Mouse (Mus musculus) liver, postnatal 0 days (tissue): ENCODE measurements around the gene Klc3. TPM values are rescaled to one million over a fixed set of nuclear protein-coding genes. Genes with fewer than 3 reads are reported as not detected.

Experiments used
- ATAC-seq: fragments of 200-750 bp; cut with Nextera tagmentation; 2 replicates; pipeline ENCODE4 v1.8.0; 2017; ENCODE audit warnings: mild to moderate bottlenecking, moderate library complexity
- DNase-seq: peaks from one replicate; pipeline ENCODE4 v3.0.0-alpha.2; 2016
- H3K27ac ChIP-seq: fragments of 300-500 bp; sonication (generic); 2 replicates; pipeline ENCODE4 v1.5.1; 2014; ENCODE audit warnings: antibody characterized with exemption, moderate library complexity, mild to moderate bottlenecking, low read depth
- H3K27me3 ChIP-seq: fragments of 300-500 bp; sonication (generic); 2 replicates; pipeline ENCODE4 v1.6.1; 2014; ENCODE audit warnings: low read length, control low read depth, mixed read lengths; ENCODE audit not compliant: insufficient read depth
- H3K36me3 ChIP-seq: fragments of 300-500 bp; sonication (generic); replicated peaks from 2 replicates; pipeline ENCODE4 v1.6.1; 2014; ENCODE audit warnings: mild to moderate bottlenecking, control low read depth, low read length, moderate library complexity, mixed read lengths; ENCODE audit not compliant: insufficient read depth
- H3K4me1 ChIP-seq: fragments of 300-500 bp; sonication (generic); 2 replicates; pipeline ENCODE4 v1.6.1; 2014; ENCODE audit warnings: antibody characterized with exemption, mild to moderate bottlenecking, control low read depth; ENCODE audit not compliant: insufficient read depth
- H3K4me2 ChIP-seq: fragments of 300-500 bp; sonication (generic); 2 replicates; pipeline ENCODE4 v1.6.1; 2014; ENCODE audit warnings: low read depth, mild to moderate bottlenecking, low read length, moderate library complexity, mixed read lengths
- H3K4me3 ChIP-seq: fragments of 300-500 bp; sonication (generic); 2 replicates; pipeline ENCODE4 v1.5.1; 2014; ENCODE audit warnings: low read depth, low read length
- H3K9ac ChIP-seq: fragments of 300-500 bp; sonication (generic); replicated peaks from 2 replicates; pipeline ENCODE4 v1.6.1; 2014; ENCODE audit warnings: mild to moderate bottlenecking, moderate library complexity
- H3K9me3 ChIP-seq: fragments of 300-500 bp; sonication (generic); 2 replicates; pipeline ENCODE4 v1.6.1; 2016; ENCODE audit warnings: mild to moderate bottlenecking, control low read depth, low read length, mixed read lengths
- CTCF ChIP-seq: sonication (generic); IDR thresholded peaks from 2 replicates; pipeline ENCODE4 v1.5.1; 2016; ENCODE audit warnings: antibody characterized with exemption, low read depth
- EP300 ChIP-seq: IDR thresholded peaks from 2 replicates; pipeline ENCODE4 v1.6.1; 2016; ENCODE audit warnings: antibody characterized with exemption, low read depth, mild to moderate bottlenecking
- WGBS: fragments of 180-500 bp; shearing (Covaris S2); extraction: QIAGEN DNeasy Blood & Tissue Kit; methylation state at CpG from one replicate; pipeline ENCODE4 v1.1.7; 2014; ENCODE audit not compliant: insufficient replicate concordance; 5-methylcytosine and 5-hydroxymethylcytosine counted together
- polyA plus RNA-seq: library from polyadenylated mRNA; unstranded; fragments of >200 nt; fragmentation: Nextera tagmentation; extraction: Ambion mirVana; gene quantifications from 2 replicates; pipeline ENCODE4 v1.2.1, GENCODE M21; 2015

Gene Klc3
- polyA plus RNA-seq, 1 experiment from 2014 or later: 0.32 TPM

GRCm38 (mm10) chr7:19404476-19404875, 572 bp upstream of the Klc3 start, which contains the start of gene Ckm:
Ckm (plus strand) TSS chr7:19404776.
- Histone ChIP-seq H3K27ac (no peak within 1 kb of the TSS), H3K9ac (0 out of 2 replicates have a peak within 1 kb of the TSS, but pooled peaks have one; percentile 16), H3K27me3 (peaks cover 30% of the 10 kb centered on the region), H3K4me2 (peak within 1 kb of the TSS; percentile 93), H3K36me3 (no peaks in the 10 kb centered on the region), H3K4me1 (peaks cover 10% of the 10 kb centered on the region; the same call in 1 of the 2 replicates), H3K4me3 (peak within 1 kb of the TSS; percentile 60), H3K9me3 (peaks cover 6% of the 10 kb centered on the region; the same call in 1 of the 2 replicates)
- ATAC-seq (no peak), DNase-seq (no peak)
- WGBS: 47% methylated on average over 7 of the region's 7 CpGs
- TF ChIP-seq CTCF (no peak), EP300 (no peak)

- peaks cover 6% of the 10 kb centered on the region; the same call in 1 of the 2 replicates for H3K9me3 ChIP-seq
- no peak overlapping the region for H3K27ac ChIP-seq
- no peak overlapping the region for H3K9ac ChIP-seq
- H3K36me3 ChIP-seq: no peaks in the 10 kb centered on the region
- DNase-seq (no peak), ATAC-seq (no peak)
- no peak overlapping the region for H3K4me2 ChIP-seq
- H3K27me3 ChIP-seq: peaks cover 30% of the 10 kb centered on the region
- peaks cover 13% of the 10 kb centered on the region; the same call in 1 of the 2 replicates for H3K4me1 ChIP-seq
- WGBS: 80% methylated on average over 9 of the region's 9 CpGs
- no peak overlapping the region for H3K4me3 ChIP-seq
- TF ChIP-seq CTCF (no peak), EP300 (no peak)
Observed at GRCm38 (mm10) chr7:19402535-19403112, 1.3 kb downstream of the Klc3 start.

- DNase-seq (no peak), ATAC-seq (no peak)
- Histone ChIP-seq H3K9me3 (peaks cover 6% of the 10 kb centered on the region; the same call in 1 of the 2 replicates), H3K27ac (no peak overlapping the region), H3K4me1 (peaks cover 13% of the 10 kb centered on the region; the same call in 1 of the 2 replicates), H3K36me3 (no peaks in the 10 kb centered on the region), H3K4me3 (no peak overlapping the region), H3K4me2 (no peak overlapping the region), H3K9ac (no peak overlapping the region), H3K27me3 (peaks cover 30% of the 10 kb centered on the region)
- 76% methylated on average over 4 of the region's 4 CpGs for WGBS
- TF ChIP-seq CTCF (peak; percentile 32; the same call in 1 of the 2 replicates), EP300 (no peak)
Observed at GRCm38 (mm10) chr7:19400946-19401345, 3.0 kb downstream of the Klc3 start.

- Histone ChIP-seq H3K9me3 (peaks cover 6% of the 10 kb centered on the region; the same call in 1 of the 2 replicates), H3K36me3 (peaks cover 4% of the 10 kb centered on the region), H3K4me3 (no peak overlapping the region), H3K4me1 (peaks cover 13% of the 10 kb centered on the region; the same call in 1 of the 2 replicates), H3K4me2 (peak overlapping the region; percentile 62), H3K27me3 (peaks cover 24% of the 10 kb centered on the region), H3K9ac (0 out of 2 replicates have a peak overlapping the region, but pooled peaks have one; percentile 34), H3K27ac (no peak overlapping the region)
- TF ChIP-seq EP300 (no peak), CTCF (no peak)
- ATAC-seq: peak; percentile 66
- DNase-seq: peak; percentile 71
- 7% methylated on average over 27 of the region's 27 CpGs for WGBS
Observed at GRCm38 (mm10) chr7:19399496-19400280, 4.2 kb downstream of the Klc3 start.

- WGBS: 93% methylated on average over 8 of the region's 8 CpGs
- peaks cover 3% of the 10 kb centered on the region; the same call in 1 of the 2 replicates for H3K4me1 ChIP-seq
- no peak overlapping the region for H3K4me3 ChIP-seq
- no peaks in the 10 kb centered on the region; the same call in 1 of the 2 replicates for H3K27me3 ChIP-seq
- DNase-seq (no peak), ATAC-seq (no peak)
- peaks cover 48% of the 10 kb centered on the region for H3K36me3 ChIP-seq
- no peak overlapping the region for H3K9ac ChIP-seq
- H3K9me3 ChIP-seq: no peaks in the 10 kb centered on the region
- H3K4me2 ChIP-seq: no peak overlapping the region
- no peak overlapping the region for H3K27ac ChIP-seq
- TF ChIP-seq CTCF (no peak), EP300 (no peak)
Observed at GRCm38 (mm10) chr7:19394484-19394883, 9.4 kb downstream of the Klc3 start.

- Histone ChIP-seq H3K27ac (no peak overlapping the region), H3K27me3 (no peaks in the 10 kb centered on the region), H3K36me3 (peaks cover 66% of the 10 kb centered on the region), H3K4me2 (no peak overlapping the region), H3K4me3 (no peak overlapping the region), H3K4me1 (no peaks in the 10 kb centered on the region), H3K9me3 (no peaks in the 10 kb centered on the region), H3K9ac (no peak overlapping the region)
- no peak for DNase-seq
- ATAC-seq: no peak
- TF ChIP-seq CTCF (no peak), EP300 (no peak)
- WGBS: 79% methylated on average over 9 of the region's 10 CpGs
Observed at GRCm38 (mm10) chr7:19388699-19389413, 15.0 kb downstream of the Klc3 start.
